Mouse (Mus musculus): ENCODE measurements at regions not wholly inside any gene's neighbourhood (a gene's known extent, or its start where the extent isn't known, plus 50 kb on each side); places are given as distances from the start of the nearest gene placed in this dataset.

GRCm38 (mm10) chr4:48842777-48843214 lies 179.5 kb downstream of the Cavin4 start:
- no peak for ATAC-seq (ENCODE audit: poor library complexity, severe bottlenecking)

GRCm38 (mm10) chr4:48871105-48871504 lies 188.0 kb upstream of the Plppr1 start:
- ATAC-seq (ENCODE audit: poor library complexity, severe bottlenecking), result no peak

- no peak for ATAC-seq (ENCODE audit: poor library complexity, severe bottlenecking)
Measured at GRCm38 (mm10) chr4:48889074-48889592, 169.9 kb upstream of the Plppr1 start.

- ATAC-seq (ENCODE audit: poor library complexity, severe bottlenecking), result no peak
Measured at GRCm38 (mm10) chr4:48904551-48904950, 154.5 kb upstream of the Plppr1 start.

DNA sequence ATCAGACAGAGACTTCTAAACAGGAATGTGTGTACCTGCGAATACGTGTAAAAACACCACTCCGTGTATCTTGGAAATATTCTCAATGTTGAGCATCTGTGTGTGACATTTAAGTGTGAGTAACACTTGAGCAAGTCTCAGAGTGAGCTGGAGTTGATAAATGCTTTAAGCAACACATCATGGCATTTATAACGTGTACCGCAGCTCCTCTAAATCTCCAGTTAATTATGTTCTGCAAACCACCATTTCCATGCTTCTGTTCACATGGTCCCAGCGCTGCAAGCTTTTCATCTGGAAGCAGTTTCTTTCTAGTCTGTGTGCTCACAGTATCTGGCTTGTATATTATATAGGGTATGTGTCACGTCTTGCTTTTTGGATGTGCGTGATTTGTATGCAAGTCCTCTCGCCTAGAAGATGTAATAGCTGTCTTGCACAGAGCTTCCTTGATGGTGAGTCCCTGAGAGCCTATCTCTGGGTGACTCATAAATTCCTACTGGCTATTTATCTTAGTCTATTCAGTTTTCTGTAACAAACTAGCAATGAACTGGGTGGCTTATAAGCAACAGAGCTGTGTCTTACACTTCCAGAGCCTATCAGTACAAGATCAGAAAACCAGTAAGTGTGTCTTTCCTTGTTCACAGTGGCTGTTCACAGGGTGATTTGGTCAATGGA lies 153.7 kb upstream of the Plppr1 start:
- no peak for ATAC-seq (ENCODE audit: poor library complexity, severe bottlenecking)

DNA sequence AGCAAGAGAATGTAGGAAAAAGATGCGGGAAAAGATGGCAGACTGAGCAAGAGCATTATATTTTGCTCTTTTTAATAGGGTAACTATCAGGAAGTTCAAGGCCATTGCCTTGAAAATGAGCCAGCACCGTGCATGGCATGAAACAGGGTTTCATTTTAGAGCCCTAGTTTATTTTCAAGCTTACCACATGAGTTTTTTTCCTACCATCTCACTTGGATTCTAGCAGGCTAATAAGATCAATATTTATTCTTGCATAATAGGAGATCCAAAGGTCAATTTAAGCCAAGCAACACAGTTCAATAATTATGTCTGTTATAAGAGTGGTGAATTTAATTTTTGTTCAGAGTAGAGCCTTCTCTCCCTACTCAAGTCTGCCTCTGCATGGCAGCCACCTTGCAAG lies 149.9 kb upstream of the Plppr1 start:
- no peak for ATAC-seq (ENCODE audit: poor library complexity, severe bottlenecking)

DNA sequence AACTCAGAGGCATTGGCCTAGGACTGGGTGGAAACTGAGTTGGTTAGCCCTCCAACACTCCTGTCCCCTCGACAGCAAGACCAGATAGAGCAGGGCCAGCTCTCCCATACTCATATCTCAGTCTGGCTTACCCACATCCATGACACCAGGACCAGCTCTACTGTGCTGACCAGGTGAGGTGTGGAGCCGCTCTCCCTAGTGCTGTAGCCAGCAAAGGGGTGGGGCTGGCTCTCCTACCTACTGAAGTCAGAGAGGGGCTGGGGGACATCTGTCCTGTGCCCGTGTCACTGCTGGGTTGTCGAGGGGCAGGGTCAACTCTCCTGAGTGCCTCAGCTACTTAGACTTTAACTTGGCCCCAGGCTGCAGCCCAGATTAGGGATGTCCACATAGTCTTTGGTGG lies 145.8 kb upstream of the Plppr1 start:
- no peak for ATAC-seq (ENCODE audit: poor library complexity, severe bottlenecking)

GRCm38 (mm10) chr4:48924576-48925459 lies 134.3 kb upstream of the Plppr1 start:
- no peak for ATAC-seq (ENCODE audit: poor library complexity, severe bottlenecking)

DNA sequence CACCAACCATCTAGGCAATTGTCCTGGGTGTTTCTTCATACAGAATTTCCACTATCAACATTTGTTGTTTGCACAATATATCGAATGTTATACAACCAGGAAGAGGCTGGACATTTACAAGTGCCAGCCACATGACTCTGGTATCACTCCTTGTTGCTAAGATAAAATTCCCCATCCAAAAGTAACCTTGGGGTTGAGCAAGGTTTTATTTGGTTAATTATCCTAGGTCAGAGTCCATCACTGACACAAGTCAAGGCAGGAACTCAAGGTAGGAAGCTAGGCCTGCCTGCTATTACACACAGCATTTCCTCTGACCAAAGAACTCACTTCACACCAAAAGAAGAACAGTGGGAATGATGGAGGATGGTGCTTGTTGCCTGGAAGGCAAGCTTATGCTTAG lies 120.7 kb upstream of the Plppr1 start:
- no peak for ATAC-seq (ENCODE audit: poor library complexity, severe bottlenecking)

DNA sequence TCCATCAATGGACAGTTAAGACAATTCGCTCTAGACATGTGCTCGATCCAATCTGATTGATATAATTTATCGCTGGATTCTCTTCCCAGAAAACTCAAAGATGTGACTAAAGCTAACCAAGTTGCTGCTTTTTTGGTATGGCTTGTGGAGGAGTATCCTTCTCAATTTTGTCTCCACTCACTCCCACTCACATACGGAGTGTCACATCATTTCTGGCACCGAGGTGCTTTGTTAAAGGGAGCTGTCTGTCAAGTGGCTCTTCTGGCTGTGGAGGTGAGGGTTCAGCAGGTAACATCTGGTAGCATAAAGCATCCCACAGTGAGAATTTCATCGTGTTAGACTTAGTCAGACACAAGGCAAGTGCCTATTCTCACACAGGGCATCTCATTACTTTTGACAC lies 120.2 kb upstream of the Plppr1 start:
- ATAC-seq (ENCODE audit: poor library complexity, severe bottlenecking), result no peak

GRCm38 (mm10) chr4:48945266-48945818 lies 113.7 kb upstream of the Plppr1 start:
- ATAC-seq (ENCODE audit: poor library complexity, severe bottlenecking), result no peak

DNA sequence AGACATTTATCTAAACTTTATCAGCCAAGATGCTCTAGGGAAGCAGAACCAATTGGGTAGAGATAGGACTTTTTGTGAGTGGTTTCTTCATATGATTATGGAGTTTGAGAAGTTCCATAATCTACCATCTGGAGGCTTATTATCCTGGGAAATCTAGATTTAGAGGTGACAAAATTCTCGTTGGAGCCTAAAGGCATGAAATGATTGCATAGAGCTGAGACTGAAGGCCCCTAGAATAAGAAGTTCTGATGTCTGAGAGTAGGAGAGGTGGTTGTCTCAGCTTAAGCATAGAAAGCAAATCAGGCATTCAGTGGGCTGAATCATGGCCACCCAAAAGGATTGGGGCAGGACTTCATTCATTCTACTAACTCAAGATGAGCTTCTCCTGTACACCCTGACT lies 106.1 kb upstream of the Plppr1 start:
- ATAC-seq (ENCODE audit: poor library complexity, severe bottlenecking), result no peak

GRCm38 (mm10) chr4:48975810-48976209 lies 83.3 kb upstream of the Plppr1 start:
- no peak for ATAC-seq (ENCODE audit: poor library complexity, severe bottlenecking)

- ATAC-seq (ENCODE audit: poor library complexity, severe bottlenecking), result no peak
Measured at GRCm38 (mm10) chr4:48992021-48992420, 67.1 kb upstream of the Plppr1 start.
